Mouse (Mus musculus): ENCODE measurements around the gene Olfr311.

The Olfr311 gene

DNA sequence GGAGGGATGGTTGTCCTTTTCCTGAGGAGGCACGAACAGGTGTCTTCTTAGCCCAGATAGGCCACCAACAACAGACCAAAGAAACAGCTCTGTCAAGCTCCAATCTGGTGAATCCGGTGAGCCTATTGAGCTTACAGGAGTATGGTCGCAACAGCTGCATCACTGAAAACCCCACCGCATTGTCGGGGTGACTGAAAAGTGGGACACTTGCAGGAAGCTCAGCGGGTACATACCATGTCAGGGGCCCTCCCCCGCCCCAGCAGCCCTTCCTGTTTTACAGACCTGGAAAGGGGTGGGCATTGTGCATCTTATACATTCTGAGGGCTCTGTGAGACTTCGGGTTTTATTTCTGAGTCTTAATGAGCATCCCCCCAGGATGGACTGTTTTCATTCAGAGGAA is 44.7 kb downstream of the Olfr311 start:
- no peak for DNase-seq

DNA sequence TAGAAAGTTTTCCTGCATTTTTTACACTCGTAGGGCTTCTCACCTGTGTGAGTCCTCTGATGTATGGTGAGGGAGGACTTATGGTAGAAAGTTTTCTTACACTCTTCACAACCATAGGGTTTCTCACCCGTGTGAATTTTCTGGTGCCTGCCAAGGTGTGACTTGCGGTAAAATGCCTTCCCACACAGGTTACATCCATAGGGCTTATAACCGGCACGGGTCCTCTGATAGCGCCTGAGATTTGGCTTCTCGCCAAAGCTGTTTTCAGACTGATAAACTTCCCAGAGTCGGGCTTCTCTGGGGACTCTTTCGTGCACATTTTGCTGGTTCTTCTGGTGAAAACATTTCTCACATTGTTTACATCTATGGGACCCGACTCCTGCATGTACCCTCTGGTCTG is 51.5 kb downstream of the Olfr311 start:
- DNase-seq: no peak
